Mouse (Mus musculus) ES-Bruce4 (cell line): ENCODE results near the gene Bcl11b. TPM values are rescaled to one million over a fixed set of nuclear protein-coding genes. Genes with fewer than 3 reads are reported as not detected.

Experiments used
- H3K27ac ChIP-seq: 2 replicates; pipeline ENCODE4 v1.5.1; 2012; ENCODE audit warnings: low read length, inconsistent platforms; ENCODE audit not compliant: insufficient read depth
- H3K27me3 ChIP-seq: 2 replicates; pipeline ENCODE4 v1.6.1; 2012; ENCODE audit warnings: mild to moderate bottlenecking, low read length, inconsistent platforms; ENCODE audit not compliant: control insufficient read depth, poor library complexity, insufficient read depth, severe bottlenecking
- H3K36me3 ChIP-seq: 2 replicates; pipeline ENCODE4 v1.6.1; 2012; ENCODE audit warnings: inconsistent platforms, mild to moderate bottlenecking, low read length, moderate library complexity; ENCODE audit not compliant: control insufficient read depth, poor library complexity, insufficient read depth, severe bottlenecking
- H3K4me1 ChIP-seq: one replicate; pipeline ENCODE4 v1.8.1; 2011; ENCODE audit warnings: low read length; ENCODE audit not compliant: control insufficient read depth, insufficient read depth
- H3K4me3 ChIP-seq: 2 replicates; pipeline ENCODE4 v1.5.1; 2011; ENCODE audit warnings: low read depth, mild to moderate bottlenecking, low read length
- H3K9ac ChIP-seq: 2 replicates; pipeline ENCODE4 v1.6.1; 2012; ENCODE audit warnings: low read depth, mild to moderate bottlenecking, inconsistent platforms; ENCODE audit not compliant: poor library complexity, severe bottlenecking
- H3K9me3 ChIP-seq: replicated peaks from 2 replicates; pipeline ENCODE4 v1.6.1; 2012; ENCODE audit warnings: mild to moderate bottlenecking, low read length, inconsistent platforms; ENCODE audit not compliant: control insufficient read depth, poor library complexity, insufficient read depth, severe bottlenecking
- CTCF ChIP-seq: IDR thresholded peaks from one replicate; pipeline ENCODE4 v1.8.1; 2011; ENCODE audit warnings: low read depth, low read length
- EP300 ChIP-seq: IDR thresholded peaks from 2 replicates; pipeline ENCODE4 v1.6.1; 2011; ENCODE audit warnings: low read depth, low read length; ENCODE audit not compliant: insufficient read depth
- POLR2A ChIP-seq: IDR thresholded peaks from one replicate; pipeline ENCODE4 v1.8.1; 2011; ENCODE audit warnings: low read length; ENCODE audit not compliant: insufficient read depth
- polyA plus RNA-seq: library from polyadenylated mRNA; stranded (reverse); fragments of >200 nt; gene quantifications from 2 replicates; pipeline ENCODE4 v1.2.4, GENCODE M21; 2011; ENCODE audit warnings: low read depth; ENCODE audit not compliant: missing spikeins, insufficient read depth, insufficient read length

The Bcl11b gene
- polyA plus RNA-seq, 1 experiment: 0.69 TPM

DNA sequence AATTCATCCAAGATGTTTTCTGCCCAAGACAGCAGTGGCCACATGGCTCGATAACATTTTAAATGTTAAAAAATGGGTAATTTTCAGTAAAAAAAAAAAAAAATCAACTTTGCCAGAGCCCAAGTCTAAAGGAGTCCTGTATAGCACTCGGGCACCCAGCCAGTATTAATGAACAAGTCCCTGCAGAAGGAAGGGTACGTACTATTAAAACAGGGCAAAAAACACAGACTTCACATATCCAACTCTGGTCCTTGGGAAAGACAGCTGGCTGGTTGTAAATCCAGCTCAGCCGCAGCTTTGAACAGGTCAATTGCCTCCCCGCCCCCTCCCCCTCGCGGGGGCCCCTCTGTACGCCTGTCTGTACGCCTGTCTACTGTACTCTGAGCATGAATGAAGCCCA lies 127.2 kb downstream of the Bcl11b start:
- Histone ChIP-seq H3K4me3 (no peak overlapping the region), H3K9me3 (no peaks in the 10 kb centered on the region), H3K27me3 (no peaks in the 10 kb centered on the region), H3K36me3 (no peaks in the 10 kb centered on the region), H3K4me1 (no peaks in the 10 kb centered on the region), H3K9ac (no peak overlapping the region), H3K27ac (no peak overlapping the region)
- TF ChIP-seq POLR2A (no peak), CTCF (no peak), EP300 (no peak)

DNA sequence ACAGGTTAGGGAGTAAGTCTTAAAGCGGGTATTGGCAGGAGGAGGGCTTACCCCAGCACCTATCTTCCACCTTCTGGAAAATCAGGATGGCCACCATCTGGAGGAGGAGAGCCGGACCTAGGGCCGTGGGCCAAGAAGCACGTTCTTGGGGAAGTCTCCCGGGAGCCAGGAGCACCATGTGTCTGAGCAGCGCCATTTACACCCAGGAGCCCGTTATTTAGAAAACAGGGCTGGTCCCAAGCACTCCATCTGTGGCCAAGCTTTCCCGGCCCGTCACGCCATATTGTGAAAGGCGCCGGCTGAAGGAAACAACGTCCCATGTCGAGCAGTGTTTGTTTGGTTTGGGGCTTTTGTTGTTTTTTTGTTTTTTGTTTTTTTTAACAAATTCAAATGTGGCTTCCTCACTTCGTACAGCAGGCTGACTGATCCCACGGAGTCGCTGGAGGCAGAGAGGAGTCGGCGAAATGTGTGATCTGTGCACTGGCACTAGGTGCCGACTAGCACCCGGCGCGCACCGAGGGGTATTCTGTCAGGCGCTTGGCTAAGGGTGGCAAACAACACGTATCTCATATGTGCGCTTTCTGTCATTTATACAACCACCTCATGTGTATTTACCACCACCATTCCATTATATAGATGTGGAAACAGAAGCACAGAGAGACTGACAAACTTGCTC lies 128.8 kb downstream of the Bcl11b start:
- no peak for TF ChIP-seq CTCF
- TF ChIP-seq EP300: no peak
- TF ChIP-seq POLR2A: no peak
- Histone ChIP-seq H3K9ac (no peak overlapping the region), H3K4me1 (no peaks in the 10 kb centered on the region), H3K9me3 (no peaks in the 10 kb centered on the region), H3K36me3 (no peaks in the 10 kb centered on the region), H3K27me3 (no peaks in the 10 kb centered on the region), H3K4me3 (no peak overlapping the region), H3K27ac (no peak overlapping the region)

DNA sequence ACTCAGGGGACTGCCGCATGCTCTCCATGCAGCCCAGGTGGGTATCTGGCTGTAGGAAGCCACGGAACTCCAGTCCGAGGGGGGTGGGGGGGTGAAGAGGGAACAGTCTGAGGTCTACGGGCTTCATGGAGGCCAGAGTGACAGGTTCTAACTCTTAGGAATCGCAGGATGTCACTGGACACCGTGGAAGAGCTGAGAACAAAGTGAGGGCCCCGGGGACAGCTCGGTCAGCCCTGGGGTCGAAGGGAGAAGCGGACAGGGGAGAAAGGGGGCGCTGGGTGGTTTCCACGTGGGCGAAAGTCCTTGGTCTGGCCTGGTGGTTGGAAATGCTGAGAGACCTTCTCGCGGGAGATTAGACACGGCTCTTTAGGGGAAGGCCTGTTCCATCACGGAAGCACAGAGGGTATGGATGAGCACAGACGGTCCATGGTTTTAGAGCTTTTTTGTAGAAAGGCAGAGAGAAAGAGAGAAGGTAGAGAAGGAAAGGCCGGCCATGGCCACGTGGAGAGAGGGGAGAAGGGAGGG lies 133.8 kb downstream of the Bcl11b start:
- Histone ChIP-seq H3K4me1 (no peaks in the 10 kb centered on the region), H3K4me3 (no peak overlapping the region), H3K36me3 (no peaks in the 10 kb centered on the region), H3K9me3 (no peaks in the 10 kb centered on the region), H3K27ac (no peak overlapping the region), H3K9ac (no peak overlapping the region), H3K27me3 (no peaks in the 10 kb centered on the region)
- no peak for TF ChIP-seq CTCF
- no peak for TF ChIP-seq EP300
- TF ChIP-seq POLR2A: no peak

DNA sequence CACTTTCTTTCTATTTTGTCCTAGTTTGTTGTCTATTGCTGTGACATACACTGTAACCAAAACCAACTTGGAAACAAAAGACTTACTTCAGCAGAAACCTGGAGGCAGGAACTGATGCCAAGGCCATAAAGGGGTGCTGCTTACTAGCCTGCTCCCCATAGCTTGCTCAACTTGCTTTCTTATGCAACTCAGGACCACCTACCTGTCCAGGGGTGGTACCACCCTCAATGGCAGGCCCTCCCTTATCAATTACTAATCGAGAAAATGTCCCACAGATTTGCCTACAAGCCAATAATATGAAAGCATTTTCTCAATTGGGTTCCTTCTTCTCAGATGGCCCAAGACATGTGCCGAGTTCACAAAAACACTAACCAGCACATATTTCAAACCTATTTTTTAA lies 135.1 kb downstream of the Bcl11b start:
- TF ChIP-seq POLR2A (no peak), EP300 (no peak), CTCF (no peak)
- Histone ChIP-seq H3K27me3 (no peaks in the 10 kb centered on the region), H3K9ac (no peak overlapping the region), H3K9me3 (no peaks in the 10 kb centered on the region), H3K36me3 (no peaks in the 10 kb centered on the region), H3K4me3 (no peak overlapping the region), H3K27ac (no peak overlapping the region), H3K4me1 (no peaks in the 10 kb centered on the region)

Other genes starting within 250 kb of the Bcl11b start
- gene Setd3, start 175.7 kb upstream of the Bcl11b start, polyA plus RNA-seq: 70.8 and 84.5 TPM in 2 replicates
- 66.9 and 69.8 TPM in 2 replicates for gene Ccnk, start 176.0 kb upstream of the Bcl11b start, polyA plus RNA-seq